Mouse (Mus musculus) ES-E14 (cell line): ENCODE results near the gene Syndig1.

Source experiments
- CHD2 ChIP-seq: IDR thresholded peaks from 2 replicates; pipeline ENCODE4 v1.6.1; 2014; ENCODE audit warnings: mild to moderate bottlenecking, low read depth, low read length, inconsistent platforms
- MAFK ChIP-seq: IDR thresholded peaks from 2 replicates; pipeline ENCODE4 v1.6.1; 2014; ENCODE audit warnings: mild to moderate bottlenecking, low read depth, low read length, inconsistent platforms; ENCODE audit not compliant: insufficient read depth
- ZNF384 ChIP-seq: IDR thresholded peaks from 2 replicates; pipeline ENCODE4 v1.6.1; 2012; ENCODE audit warnings: low read depth, low read length, inconsistent platforms

DNA sequence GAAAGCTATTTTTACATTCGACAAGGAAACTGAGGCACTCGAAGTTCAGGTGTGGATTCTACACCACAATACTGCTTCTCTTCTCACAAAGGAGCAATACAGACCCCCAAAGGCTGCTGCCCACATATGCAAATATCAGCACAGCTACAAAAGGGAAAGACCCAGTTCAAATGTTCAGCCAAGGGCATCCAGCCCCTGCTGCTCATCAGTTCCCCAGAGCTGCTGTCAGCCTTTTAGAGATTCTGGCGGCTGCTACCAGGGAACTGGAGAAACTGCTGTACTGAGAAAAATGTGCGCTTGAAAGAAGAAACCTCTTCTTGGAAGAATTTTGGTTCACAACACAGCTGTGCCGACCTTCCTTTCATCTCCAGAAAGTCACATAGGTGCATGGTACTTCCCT, 187.3 kb downstream of the Syndig1 start:
- TF ChIP-seq CHD2 (no peak), MAFK (no peak), ZNF384 (no peak)
